Mouse (Mus musculus): Measurements from ENCODE around the gene Cbs. TPM values are rescaled to one million over a fixed set of nuclear protein-coding genes. Genes with fewer than 3 reads are reported as not detected.
A peak's percentile ranks its signal among the peaks of the same experiment; 100 is the strongest.

Gene Cbs
- total RNA-seq, 2 experiments from 2014 or later: 60.7 to 62.4 TPM

- DNase-seq (ENCODE audit: low spot score in 2 of 2): no peak
- no peak for TF ChIP-seq CTCF (conservative IDR thresholded peaks at IDR 0.05)
- peak overlapping the region; percentile 81 for H3K4me3 ChIP-seq
- peak overlapping the region; percentile 97; the same call in 1 of the 2 replicates for H3K27ac ChIP-seq
Measured at GRCm38 (mm10) chr17:31566276-31566675, 70.8 kb downstream of the Cbs start.

- DNase-seq (ENCODE audit: low spot score in 2 of 2): peak in 1 of 2 experiments; percentile 62
- H3K27ac ChIP-seq: peak overlapping the region; percentile 97
- peak; percentile 14; the same call in 1 of the 2 replicates for TF ChIP-seq CTCF (conservative IDR thresholded peaks at IDR 0.05)
Measured at GRCm38 (mm10) chr17:31565141-31566056, 71.6 kb downstream of the Cbs start.

GRCm38 (mm10) chr17:31564858-31565140 is 72.2 kb downstream of the Cbs start:
- DNase-seq (ENCODE audit: low spot score in 2 of 2): no peak
- TF ChIP-seq CTCF (conservative IDR thresholded peaks at IDR 0.05): no peak
- Histone ChIP-seq H3K27ac (peak overlapping the region; percentile 97), H3K4me3 (peak overlapping the region; percentile 81)

More at GRCm38 (mm10) chr17:31565141-31566056, 71.6 kb downstream of the Cbs start:
- H3K4me3 ChIP-seq: peak overlapping the region; percentile 81

GRCm38 (mm10) chr17:31564015-31564857 is 72.8 kb downstream of the Cbs start, which contains the start of gene Pknox1:
Gene Pknox1, plus strand, starts transcription at chr17:31564734.
- Histone ChIP-seq H3K4me3 (peak within 1 kb of the TSS; percentile 81), H3K27ac (peak within 1 kb of the TSS; percentile 99)
- no peak for TF ChIP-seq CTCF (conservative IDR thresholded peaks at IDR 0.05)
- peak; percentile 96 to 99 for DNase-seq (ENCODE audit: low spot score in 2 of 2)

- TF ChIP-seq CTCF (conservative IDR thresholded peaks at IDR 0.05): no peak
- H3K4me3 ChIP-seq: peak overlapping the region; percentile 67
- DNase-seq (ENCODE audit: low spot score in 2 of 2): no peak
- peak overlapping the region; percentile 99 for H3K27ac ChIP-seq
Measured at GRCm38 (mm10) chr17:31563632-31564014, 73.4 kb downstream of the Cbs start.

- H3K27ac ChIP-seq: no peak overlapping the region
- no peak for TF ChIP-seq CTCF (conservative IDR thresholded peaks at IDR 0.05)
Measured at GRCm38 (mm10) chr17:31559021-31559789, 77.8 kb downstream of the Cbs start.

More at GRCm38 (mm10) chr17:31559021-31559789, 77.8 kb downstream of the Cbs start:
- DNase-seq (ENCODE audit: low spot score in 2 of 2): no peak
- H3K4me3 ChIP-seq: no peak overlapping the region

Small RNA genes lying within 50 kb of the gene (microRNA-seq; reads per million reads assigned to microRNA genes)
- gene Gm24970: 0 to 1.6 reads per million in 2 experiments

Other genes with a start within 250 kb of the Cbs start
- gene Wdr4, start 117.3 kb downstream of the Cbs start, total RNA-seq (2021): 10 to 100 TPM; 25.9 to 29.9 TPM
- 100 to 1,000 TPM; 257 to 258 TPM for gene Ndufv3, start 117.1 kb downstream of the Cbs start, total RNA-seq (2021)
- 10 to 100 TPM; 13.6 to 14.6 TPM for gene Pknox1, start 72.5 kb downstream of the Cbs start, total RNA-seq (2021)
- gene U2af1, start 21.7 kb upstream of the Cbs start, total RNA-seq (2021): 100 to 1,000 TPM; 125 to 131 TPM
- under 1 TPM; 0.49 to 0.66 TPM for gene Cryaa, start 40.6 kb upstream of the Cbs start, total RNA-seq (2021)
- gene Sik1, start 218.6 kb upstream of the Cbs start, total RNA-seq (2021): 10 to 100 TPM; 12.4 to 15.4 TPM

Measured in layer of hippocampus, adult 2 months (tissue).